Mouse (Mus musculus) stomach, postnatal 0 days (tissue): ENCODE data around the gene Dpep1.

Experiments
- CTCF ChIP-seq: IDR thresholded peaks from 2 replicates; pipeline ENCODE4 v1.5.1; 2016; ENCODE audit warnings: antibody characterized with exemption, low read depth, mild to moderate bottlenecking, moderate library complexity
- EP300 ChIP-seq: optimal IDR thresholded peaks from 2 replicates; pipeline ENCODE3; 2016; ENCODE audit warnings: antibody characterized with exemption

DNA sequence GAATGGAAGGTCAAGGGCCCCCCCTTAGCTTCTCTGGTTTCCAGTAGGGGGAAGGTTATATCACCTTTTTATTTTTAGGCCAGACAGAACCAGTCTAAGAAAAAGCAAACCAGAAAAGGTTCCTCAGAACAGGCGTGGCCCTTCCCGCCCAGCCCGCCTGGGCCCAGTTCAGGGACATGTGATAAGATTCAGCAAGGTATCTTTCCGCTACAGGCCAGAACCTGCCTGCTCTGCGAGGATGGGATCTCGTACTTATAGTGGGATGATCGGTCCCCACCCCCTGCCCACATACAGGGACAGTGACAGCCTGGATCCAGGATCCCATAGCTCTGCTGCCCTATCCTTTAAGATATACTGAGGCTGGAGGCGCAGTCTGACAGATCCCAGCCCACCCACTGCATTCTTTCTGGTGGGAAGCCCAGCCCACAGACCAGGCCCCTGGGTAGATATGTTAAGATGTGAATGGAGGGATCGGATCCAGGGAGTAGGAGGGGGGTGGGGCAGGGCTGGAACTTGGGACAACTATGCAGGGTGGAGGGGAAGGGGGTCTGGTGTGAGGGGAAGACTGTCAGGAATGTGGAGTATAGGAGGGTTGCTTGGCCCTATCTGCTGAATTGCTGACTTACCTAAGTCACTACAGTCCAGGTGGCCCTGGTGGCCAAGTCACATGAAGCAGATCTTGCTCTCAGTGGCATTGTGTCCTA lies 29.8 kb upstream of the Dpep1 start:
- TF ChIP-seq EP300 (no peak), CTCF (no peak)
